Mouse (Mus musculus) liver (tissue): Measurements from ENCODE around the gene Ecsit.
A peak's percentile ranks its signal among the peaks of the same experiment; 100 is the strongest.
"Not testable (repeated sequence)": the region's sequence is repeated elsewhere in the genome, so short reads cannot be mapped to it uniquely, and the experiment has no call there.

Experiments used
- DNase-seq: peaks from one replicate; pipeline ENCODE4 v3.0.0-alpha.2; 2020; ENCODE audit warnings: mixed read lengths

Gene Ecsit

DNA sequence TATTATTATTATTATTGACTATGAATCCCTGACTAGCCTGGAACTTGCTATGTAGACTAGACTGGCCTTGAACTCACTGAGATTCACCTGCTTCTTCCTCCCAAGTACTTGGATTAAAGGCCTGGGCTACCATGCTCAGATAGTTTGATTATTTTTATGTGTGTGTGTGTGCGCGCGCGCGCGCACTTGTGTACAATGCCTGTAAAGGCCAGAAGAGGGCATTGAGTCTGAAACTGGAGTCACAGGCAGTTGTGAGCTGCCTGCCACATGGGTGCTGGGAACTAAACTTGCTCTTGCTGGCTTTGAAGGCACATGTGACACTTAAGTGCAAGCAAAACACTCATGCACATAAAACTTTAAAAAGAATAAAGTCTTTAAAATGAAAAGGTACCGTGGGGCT, 4.0 kb upstream of the Ecsit start:
- DNase-seq: no peak

DNA sequence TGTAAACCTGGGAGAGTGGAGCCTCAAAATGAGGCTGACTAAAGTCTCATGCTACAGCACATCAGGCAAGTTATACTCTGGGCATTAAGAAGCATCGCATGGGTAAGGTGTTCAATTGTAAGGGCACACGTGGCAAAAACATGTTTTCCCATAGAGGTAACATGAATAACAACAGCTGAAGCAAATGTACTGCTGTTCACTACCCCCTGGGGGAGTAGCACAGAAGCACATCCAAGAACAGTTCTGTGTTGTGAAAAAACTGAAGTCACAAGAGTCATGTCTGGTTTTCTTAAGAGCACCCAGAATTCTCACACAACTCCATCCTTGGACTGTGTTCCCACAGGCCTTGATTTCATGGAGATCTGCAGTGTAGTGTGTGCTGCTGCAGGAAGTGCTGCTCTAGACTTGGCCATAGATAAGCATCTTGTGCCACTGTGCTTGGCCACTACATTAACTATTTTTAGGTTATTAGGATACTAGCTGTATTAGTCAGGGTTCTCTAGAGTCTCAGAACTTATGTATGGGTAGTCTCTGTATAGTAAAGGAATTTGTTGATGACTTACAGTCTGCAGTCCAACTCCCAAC, 1.9 kb upstream of the Ecsit start:
- no peak for DNase-seq

DNA sequence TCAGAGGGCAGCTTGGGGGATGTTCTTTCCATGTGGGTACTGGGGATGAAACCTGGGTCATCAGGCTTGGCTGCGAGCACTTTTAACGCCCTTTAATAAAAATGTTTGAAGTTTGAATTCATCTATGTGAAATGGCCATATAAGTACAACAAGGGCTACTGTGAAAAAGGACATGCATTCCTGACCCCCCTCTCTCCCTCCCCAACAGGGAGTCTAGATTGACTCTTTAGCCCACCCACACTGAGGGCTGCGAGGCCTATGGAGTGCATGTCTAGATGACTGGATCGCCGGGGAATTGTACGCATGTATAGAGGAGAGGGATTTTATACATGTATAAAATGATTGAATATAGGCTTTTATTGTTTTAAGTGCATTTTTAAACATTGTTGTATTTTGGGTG, 774 bp upstream of the Ecsit start:
- DNase-seq: no peak

DNA sequence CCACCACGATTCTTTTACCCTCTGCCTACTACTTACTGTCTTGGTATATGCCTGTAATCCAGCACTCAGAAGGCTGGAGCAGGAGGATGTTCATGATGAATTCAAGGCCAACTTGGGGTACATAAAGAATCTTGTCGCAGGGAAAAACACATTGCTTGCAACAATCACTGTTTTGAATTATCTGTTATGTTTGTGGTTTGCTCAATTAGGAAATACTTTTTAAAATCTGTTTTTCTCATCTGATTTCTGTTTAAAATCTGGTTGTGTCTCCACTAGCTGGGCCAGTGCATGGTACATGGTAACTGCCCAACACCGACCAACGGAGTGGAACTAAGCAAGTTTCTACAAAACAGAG, 594 bp downstream of the Ecsit start:
- DNase-seq: no peak

DNA sequence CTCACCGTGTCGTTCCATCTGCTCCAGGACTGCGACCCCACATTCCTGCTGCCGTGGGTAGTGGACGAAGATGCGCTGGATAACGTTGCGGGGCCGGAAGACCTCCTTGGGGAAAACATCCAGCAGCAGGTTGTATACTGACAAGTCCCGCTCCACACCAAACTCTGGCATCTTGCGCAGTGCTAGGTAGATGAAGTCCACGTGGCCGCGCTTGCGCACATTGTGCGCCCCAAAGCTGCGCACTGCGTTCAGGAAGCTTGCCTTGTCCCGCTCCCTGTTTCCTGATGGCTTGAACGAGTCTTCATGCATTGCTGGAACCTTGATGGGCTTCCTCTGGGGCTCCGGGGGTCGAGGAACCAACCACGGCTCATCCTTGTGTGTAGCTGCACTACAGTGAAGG, 9.0 kb downstream of the Ecsit start:
- no peak for DNase-seq

DNA sequence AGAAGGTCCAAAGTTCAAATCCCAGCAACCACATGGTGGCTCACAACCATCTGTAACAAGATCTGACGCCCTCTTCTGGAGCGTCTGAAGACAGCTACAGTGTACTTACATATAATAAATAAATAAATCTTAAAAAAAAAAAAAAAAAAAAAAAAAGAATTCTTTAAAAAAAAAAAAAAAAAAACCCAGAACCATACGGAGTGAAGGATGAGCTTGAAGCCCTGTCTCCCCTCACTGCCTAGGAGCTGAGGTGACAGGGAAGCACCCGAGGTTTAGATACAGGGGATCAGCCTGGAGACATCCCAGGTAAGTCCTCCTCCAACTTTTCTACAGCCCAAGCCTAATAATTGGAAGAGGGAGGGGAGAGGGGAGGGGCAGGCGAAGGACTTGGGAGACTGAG, 9.5 kb downstream of the Ecsit start:
- not testable (repeated sequence) for DNase-seq

DNA sequence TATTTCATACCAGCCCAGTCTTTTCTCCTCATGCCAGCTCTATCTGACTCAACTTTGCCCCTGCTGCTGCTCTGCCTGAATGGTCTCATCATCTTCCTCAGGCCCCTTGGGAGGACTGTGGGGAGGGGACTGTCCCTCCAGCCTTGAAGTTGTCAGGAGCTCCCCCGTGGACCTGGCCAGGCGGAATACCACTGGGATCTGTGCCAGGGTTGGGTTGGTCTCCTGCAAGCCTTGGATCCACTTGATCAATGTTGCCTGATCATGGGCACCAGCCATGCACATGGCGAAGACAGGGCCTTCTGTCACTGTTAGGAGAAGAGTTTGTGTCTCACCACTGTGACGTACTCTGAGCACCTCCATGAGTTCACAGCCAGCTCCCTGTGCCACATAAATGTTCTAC, 13.0 kb downstream of the Ecsit start:
- DNase-seq: no peak

DNA sequence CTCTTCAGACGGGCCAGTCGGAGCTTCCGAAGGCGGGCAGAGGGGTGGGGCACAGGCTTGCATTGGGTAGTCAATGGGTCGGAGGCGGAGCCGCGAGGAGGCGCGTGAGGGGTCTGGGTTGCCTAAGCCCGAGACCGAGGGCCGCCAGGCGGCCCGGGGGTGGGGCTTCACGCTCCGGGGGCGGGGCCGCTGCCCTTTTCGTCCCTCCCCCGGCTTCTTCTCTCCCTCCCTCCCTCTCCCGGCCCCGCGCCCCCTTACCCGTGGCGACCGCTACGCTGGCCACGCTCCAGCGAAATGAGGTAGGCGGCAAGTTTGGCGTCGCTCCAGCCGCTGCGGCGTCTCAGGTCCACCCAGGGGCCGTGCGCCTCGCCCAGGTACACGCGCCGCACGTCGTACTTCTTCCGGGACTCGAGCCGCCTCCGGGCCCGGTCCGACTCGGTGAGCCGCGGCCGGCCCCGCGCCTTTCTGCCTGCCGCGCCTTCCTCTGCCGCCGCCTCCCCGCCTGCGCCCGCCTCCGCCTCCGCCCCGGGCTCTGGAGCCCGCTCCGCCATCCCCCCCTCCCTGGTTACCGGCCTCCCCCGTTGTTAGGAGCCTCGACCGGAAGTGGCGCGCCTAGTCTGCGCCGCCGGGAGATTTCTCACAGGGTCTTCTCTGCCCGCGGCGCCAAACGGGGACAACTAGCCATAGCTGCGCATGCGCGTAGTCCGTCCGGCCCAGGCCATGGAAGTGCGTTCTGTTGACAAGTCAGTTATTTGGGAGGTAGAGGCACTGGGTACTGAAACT, 14.3 kb downstream of the Ecsit start, which contains the start of the genes Gm49318 and Zfp653:
Gene Gm49318, minus strand, starts transcription at position 469 of the 783 bp plus-strand sequence.
Gene Zfp653, minus strand, starts transcription at position 586 of the 783 bp plus-strand sequence.
- DNase-seq: peak; percentile 98

DNA sequence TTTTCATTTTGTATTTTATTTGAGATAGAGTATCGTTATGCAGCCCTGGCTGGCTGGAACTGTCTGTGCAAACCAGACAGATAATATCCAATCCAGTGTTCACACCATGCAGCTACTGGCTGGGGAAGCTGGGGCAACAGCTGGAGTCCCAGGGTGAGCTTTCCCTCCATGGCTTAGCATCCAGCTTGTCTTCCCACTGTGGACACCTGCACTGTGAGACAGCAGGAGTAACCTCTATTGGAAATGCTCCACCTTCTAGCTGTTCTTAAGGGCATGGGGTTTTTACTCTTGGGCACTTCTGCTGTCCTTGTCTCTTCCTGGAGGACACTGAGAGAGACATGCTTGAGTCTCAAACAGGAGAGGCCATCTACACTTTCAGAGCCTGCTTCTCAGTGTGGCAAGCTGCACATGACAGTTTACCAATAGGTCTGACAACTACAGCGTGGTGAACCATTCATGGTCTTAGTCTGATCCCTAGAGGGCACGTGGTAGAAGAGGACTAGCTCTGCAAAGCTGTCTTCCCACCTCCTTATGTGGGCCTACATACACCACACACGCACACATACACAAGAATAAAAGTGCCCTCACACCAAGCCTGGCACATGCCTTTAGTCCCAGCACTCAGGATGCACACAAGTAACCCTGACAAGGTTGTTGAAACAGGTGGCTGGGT, 15.2 kb downstream of the Ecsit start:
- no peak for DNase-seq

DNA sequence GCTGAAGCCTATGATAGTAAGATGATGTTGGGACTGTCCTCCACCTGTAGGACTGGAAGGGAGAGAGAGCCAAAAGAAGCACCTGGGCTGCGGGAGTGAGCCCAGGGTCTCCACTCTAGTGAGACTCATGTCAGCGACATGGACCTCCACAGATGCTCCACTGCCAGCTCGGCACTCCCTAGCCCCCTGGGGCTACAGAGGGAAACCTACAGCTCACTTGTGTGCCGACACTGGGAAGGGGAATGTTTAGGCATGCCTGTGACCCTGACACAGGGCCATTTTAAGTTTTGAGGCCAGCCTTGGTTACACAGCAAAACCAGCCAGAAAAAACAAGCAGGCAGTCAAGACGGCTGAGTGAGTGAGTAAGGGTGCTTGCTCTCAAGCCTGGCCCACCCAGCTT, 18.0 kb downstream of the Ecsit start:
- DNase-seq: no peak

DNA sequence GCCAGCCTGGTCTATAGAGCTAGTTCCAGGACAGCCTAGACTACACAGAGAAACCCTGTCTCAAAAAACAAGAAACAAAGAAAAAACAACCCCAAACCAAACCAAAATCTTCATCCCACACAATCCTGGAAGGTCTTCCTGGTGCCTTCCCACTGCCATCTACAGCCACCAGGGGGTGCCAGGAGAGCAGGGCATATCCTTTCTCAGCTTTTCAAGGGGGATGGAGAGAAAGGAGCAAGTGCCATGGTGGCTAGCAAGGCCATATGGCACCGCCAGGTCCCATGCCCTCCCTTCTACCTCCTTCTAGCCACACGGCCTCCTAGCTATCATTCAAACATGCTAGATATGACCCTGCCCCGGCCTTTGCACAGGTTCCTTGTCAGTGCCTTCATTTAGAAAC, 18.8 kb downstream of the Ecsit start:
- peak; percentile 68 for DNase-seq

DNA sequence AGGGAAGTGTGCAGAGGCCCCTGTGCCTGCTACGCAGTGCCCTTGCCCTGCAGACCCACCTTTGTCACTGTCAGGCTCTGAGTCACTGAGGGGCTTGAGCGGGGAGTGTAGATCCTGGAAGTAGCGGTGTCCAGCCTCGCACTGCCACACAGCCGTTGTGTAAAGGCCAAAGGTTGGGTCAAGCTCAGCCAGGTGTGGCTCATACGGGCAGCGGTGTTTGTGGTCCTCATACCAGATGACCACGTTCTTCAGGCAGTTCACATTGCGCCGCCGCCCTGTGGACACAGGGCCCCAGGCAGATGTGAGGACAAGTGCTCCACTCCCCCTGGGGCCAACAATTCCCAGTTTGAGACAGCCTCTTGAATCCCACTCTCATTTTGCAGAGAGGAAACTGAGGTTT, 19.6 kb downstream of the Ecsit start:
- DNase-seq: peak; percentile 27

DNA sequence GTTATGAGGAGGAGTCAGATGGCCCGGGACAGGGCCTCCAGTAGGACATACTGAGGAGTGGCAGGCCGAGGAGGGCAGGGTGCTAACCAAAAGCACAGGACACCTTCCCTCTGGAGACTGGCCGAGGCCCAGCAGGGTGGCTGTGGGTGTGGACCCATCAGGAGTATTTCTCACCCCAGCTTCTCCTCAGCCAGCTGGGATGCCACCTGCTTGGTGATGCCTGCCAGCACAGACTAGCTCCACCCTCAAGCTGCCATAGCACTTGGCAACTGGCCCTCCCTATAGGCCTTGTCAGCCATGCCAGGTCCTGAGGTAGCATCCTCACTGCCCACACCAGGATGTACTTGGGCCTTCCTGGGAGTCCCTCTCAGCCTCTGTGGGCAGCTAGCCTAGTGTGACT, 20.9 kb downstream of the Ecsit start:
- DNase-seq: no peak

DNA sequence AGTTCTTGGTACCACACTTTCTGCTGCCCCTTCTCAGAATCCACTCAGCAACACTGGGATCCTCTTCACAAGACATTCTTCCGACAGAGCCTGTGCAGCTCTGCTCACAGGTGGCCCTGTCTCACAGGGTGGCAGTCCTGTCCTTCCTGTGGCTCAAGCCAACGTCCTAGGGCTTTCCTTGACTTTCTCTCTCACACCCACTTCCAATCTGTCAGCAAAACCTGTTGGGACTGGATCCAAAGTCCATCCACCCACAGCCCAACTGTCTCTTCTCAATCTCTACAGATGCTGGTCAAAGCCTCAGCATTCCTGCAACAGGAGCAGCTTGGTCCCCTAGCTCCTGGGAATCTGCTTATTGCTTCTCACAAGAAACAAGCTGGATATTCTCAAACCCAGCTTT, 23.9 kb downstream of the Ecsit start:
- DNase-seq: no peak

DNA sequence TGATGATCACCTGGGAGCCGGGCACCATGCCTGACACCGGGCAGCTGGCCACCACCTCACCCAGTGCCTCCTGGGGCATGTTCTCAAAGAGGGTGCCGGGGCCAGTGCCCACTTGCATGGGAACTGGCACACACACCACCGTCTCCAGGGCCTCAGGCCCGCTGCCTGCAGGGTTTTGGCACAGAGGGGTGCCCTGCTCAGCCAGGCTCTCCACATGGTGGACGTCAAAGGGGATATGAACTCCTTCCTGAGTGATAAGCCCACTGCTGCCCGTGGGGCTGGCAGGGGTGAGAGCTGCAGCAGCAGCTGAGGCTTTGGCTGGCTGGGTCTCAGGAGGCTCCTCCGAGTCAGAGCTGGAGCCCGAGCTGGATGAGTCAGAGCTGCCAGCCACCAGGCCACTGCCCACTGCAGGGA, 27.2 kb downstream of the Ecsit start:
- DNase-seq: no peak

DNA sequence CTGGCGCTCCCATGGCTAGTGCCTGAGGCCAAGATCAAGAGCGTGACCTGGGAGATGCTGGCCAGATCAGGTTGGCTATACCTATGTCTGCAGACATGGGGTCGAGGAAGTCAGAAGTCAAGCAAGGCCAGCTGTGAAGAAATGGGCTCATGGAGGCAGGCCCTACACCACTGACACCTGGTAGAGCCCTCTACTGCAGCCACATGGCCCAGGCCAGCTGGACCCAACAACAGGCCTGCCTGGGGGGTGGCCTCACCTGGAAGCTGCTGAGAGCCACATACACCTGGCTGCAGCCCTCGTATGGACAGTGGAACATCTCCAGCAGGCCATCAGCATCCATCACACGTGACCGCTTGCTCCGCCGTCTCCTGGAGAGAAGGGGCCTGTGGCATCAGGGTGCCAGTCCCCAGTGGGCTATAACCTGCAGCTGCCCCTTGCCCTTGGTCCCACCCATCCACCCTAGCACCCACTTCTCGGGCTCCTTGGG, 28.2 kb downstream of the Ecsit start:
- DNase-seq: no peak

DNA sequence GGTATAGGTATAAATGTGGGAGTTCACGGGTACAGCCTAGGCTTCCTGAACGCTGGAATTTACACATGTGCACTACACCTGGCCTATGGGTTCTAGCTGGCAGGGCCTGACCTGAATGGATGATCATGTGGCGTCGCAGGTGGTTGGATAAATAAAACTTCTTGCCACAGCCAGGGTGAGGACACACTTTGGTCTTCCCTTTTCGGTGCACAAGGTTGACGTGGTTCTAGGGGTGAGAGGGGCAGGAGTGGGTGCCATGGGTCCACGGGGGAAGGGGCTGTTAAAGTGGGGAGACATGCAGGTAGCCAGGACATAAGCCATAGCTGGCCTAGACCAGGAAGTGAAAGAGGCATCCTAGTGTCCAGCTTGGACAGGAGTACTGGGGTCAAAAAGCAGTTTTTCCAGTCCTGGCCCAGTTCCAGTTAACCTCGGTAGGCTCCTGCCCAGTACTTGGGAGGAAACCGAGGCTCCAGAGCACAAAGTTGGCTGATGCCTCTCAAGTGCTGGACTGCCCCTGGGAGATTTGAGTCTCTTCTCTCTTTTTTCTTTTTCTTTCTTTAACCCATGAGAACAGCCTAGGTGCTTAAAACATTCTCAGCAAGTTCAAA, 28.8 kb downstream of the Ecsit start:
- no peak for DNase-seq

DNA sequence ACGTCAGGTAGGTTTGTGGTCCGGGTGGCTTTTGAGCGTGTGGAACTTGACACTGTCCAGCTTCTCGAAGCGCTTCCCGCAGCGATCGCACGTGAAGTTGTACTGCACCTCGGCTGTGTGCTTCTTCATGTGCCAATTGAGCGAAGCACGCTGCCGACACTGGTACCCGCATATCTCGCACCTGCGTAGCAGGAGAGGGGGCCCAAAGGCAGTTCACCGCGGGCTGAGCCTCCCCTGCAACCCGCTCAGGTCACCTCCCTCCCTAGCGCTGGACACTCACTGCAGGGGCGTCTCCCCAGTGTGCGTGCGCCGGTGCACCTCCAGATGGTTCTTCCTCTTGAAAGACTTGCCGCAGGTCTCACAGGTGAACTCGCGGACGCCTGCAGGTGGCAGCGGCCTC, 29.5 kb downstream of the Ecsit start:
- no peak for DNase-seq

DNA sequence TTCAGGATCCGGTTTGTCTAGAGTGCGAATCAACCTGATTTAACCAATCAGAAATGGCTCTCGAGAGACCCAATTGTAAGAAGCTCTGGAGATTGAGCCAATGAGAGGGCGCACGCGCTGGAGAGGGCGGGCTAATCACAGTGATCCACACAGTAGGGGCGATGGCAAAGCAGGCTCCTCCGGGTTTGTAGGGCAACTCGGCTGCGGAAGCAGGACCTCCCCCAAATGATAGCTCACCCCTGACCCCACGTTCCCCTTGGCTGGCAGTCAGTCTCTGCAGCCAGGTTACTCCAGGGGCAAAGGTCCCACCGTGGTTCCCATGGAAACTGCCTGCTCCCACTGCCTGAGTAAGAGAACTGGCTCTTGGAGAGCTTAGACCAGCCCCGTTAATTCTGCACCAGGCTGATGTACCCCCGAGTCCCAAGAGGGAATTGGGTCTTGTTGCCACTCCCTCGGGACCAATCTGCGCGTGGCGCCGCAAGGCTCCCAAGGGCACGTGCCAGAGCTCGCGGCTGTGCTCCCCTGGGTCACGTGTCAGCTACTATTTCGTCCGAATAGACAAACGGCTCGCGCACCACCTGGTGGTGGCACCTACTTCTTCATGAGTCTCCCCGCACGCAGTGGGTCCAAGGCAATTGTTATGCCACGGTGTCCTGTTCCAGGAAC, 30.7 kb downstream of the Ecsit start:
- peak; percentile 80 for DNase-seq

DNA sequence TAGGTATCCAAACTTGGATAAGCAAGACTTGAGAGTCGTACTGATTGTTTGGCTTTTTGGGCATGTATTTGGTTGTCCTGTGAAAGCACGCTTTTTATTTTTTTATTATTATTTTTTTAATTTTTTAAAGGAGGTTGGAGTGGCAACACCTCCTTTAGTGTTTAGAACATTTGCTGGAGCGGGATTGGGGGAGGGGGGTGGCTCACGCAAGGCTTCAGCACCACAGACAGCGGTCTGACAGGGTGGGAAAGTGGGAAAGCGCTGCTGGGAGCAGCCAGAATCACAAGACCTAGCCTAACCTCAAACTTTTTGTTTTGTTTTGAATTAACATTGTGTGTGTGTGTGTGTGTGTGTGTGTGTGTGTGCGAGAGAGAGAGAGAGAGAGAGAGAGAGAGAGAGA, 31.6 kb downstream of the Ecsit start:
- DNase-seq: no peak

DNA sequence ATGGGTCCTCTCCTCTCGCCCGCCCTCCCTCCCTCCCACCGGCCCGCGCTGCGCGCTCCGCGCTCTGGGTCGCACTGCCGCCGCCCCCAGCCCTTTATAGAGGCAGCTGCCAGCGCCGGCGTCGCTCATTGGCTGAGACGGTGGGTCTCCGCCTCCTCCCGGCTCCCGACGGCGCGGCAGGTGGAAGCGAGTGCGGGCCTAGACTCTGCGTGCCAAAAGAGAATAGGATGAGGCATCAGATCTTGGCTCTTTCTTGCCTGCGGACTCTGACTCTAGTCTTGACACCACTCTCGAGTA, 33.3 kb downstream of the Ecsit start, which contains the start of gene Elavl3:
Gene Elavl3, minus strand, starts transcription at position 66 of the 297 bp plus-strand sequence.
- no peak for DNase-seq

DNA sequence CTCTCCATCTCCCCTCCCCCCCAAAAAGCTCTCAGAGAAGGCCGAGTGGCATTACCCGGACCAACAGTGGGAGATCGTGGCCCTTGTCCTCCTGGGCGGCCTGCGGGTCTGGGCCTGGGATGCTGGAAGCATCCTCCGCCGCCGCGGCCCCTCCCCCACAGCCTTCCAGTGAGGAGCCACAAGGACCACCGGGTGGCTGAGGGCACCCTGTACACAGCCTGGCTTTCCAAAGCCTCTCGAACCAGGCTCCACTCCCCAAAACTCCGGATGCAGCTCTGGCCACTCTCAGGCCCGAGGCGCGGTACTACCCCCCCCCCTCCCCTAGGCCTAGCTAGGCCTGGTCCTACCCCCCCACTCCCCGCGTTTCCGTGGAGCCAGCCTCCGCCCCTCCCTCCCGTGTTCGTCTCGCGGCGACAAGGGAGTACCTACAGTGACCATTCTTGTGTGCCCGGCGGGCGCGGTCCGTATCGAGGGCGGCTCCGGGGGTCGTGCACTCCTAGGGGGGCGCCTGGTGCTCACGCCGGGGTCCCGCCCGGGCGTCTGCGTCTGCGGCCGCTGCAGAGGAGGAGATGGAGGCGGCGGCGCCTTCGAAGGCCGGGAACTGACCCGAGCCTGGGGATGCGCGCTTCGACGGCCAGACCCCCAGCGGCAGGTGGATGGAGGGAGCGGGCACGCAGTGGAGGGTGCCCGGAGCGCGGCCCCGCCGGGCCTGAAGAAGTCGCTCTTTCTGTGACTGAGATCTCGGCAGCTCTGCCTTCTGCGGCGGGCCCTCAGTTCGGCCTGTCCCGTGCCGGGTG, 33.9 kb downstream of the Ecsit start:
- DNase-seq: no peak
